Mouse (Mus musculus) C2C12 (cell line): ENCODE results near the gene Klf3. TPM values are rescaled to one million over a fixed set of nuclear protein-coding genes. Genes with fewer than 3 reads are reported as not detected.

Experiments
- H3K27me3 ChIP-seq: one replicate; pipeline ENCODE4 v1.6.1; 2011; ENCODE audit not compliant: control insufficient read depth, insufficient read depth, insufficient read length
- H3K36me3 ChIP-seq: one replicate; pipeline ENCODE4 v1.6.1; 2011; ENCODE audit not compliant: control insufficient read depth, insufficient read depth
- H3K4me3 ChIP-seq: one replicate; pipeline ENCODE4 v1.5.1; 2011; ENCODE audit warnings: mild to moderate bottlenecking, control low read depth; ENCODE audit not compliant: poor library complexity, insufficient read depth, severe bottlenecking
- H3K79me2 ChIP-seq: one replicate; pipeline ENCODE4 v1.6.1; 2011; ENCODE audit not compliant: control insufficient read depth, insufficient read depth
- H3K79me3 ChIP-seq: one replicate; pipeline ENCODE4 v1.6.1; 2011; ENCODE audit warnings: low read depth, control low read depth
- H3ac ChIP-seq: one replicate; pipeline ENCODE3; 2011; ENCODE audit warnings: low read depth; ENCODE audit not compliant: control insufficient read depth, insufficient read length
- CEBPB ChIP-seq: IDR thresholded peaks from one replicate; pipeline ENCODE4 v1.6.1; 2011; ENCODE audit warnings: low read depth, mild to moderate bottlenecking, control low read depth, moderate library complexity
- CTCF ChIP-seq: IDR thresholded peaks from one replicate; pipeline ENCODE4 v1.5.1; 2011; ENCODE audit not compliant: control insufficient read depth, insufficient read depth, insufficient read length
- FOSL1 ChIP-seq: IDR thresholded peaks from one replicate; pipeline ENCODE4 v1.8.0; 2011; ENCODE audit warnings: mild to moderate bottlenecking, low read length; ENCODE audit not compliant: poor library complexity, insufficient read depth, severe bottlenecking
- MAX ChIP-seq: IDR thresholded peaks from one replicate; pipeline ENCODE4 v1.6.1; 2011; ENCODE audit warnings: mild to moderate bottlenecking, control low read depth
- MYOD1 ChIP-seq: IDR thresholded peaks from one replicate; pipeline ENCODE4 v1.6.1; 2011; ENCODE audit warnings: low read depth; ENCODE audit not compliant: control insufficient read depth, insufficient read length
- MYOG ChIP-seq: IDR thresholded peaks from one replicate; pipeline ENCODE4 v1.6.1; 2011; ENCODE audit not compliant: control insufficient read depth, insufficient read length; ENCODE audit errors: extremely low read depth
- USF1 ChIP-seq: IDR thresholded peaks from one replicate; pipeline ENCODE4 v1.6.1; 2011; ENCODE audit warnings: low read depth, mild to moderate bottlenecking, control low read depth, moderate library complexity
- polyA plus RNA-seq: library from polyadenylated mRNA; unstranded; fragments of >200 nt; fragmentation: generic; extraction: Trizol; gene quantifications from one replicate; pipeline ENCODE4 v1.2.1, GENCODE M21; 2012; ENCODE audit warnings: missing spikeins

Gene Klf3
- polyA plus RNA-seq, 1 experiment, result 9.5 TPM

DNA sequence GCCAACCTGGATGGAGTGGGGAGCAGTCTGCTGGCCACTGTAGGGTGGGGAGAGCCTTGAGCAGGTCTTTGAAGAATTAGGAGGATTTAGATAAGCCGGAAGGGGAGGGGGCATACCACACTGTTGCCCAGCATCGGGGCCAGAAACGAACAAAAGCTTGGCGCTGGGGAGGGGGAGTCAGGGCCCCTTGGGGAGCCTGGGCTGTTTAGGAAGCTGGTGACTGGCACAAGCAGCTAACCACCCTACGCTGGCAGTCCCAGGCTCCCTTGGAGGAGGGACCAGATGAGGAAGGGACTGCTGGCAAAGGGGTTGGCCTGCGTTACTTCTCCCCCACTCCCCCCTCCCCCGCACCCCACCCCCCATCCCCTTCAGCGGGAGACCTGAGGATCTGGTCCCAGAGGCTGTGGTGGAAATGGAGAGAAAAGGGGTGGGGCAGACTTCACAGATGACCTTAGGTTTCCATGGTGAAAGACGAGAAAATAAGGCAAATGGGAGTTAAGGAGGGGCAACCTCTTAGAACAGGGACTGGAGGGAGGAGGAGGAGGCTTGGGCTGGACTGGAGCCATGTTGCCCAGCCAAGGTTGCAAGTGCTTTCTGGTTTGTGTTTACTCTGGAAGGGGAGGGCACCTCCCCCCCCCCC, 7.8 kb downstream of the Klf3 start:
- TF ChIP-seq CEBPB (no peak), MYOG (no peak), FOSL1 (no peak), USF1 (no peak)
- Histone ChIP-seq H3ac (no peak overlapping the region), H3K4me3 (no peak overlapping the region), H3K79me3 (peaks cover 87% of the 10 kb centered on the region), H3K36me3 (peaks cover 22% of the 10 kb centered on the region), H3K27me3 (no peaks in the 10 kb centered on the region), H3K79me2 (peaks cover 100% of the 10 kb centered on the region)

- Histone ChIP-seq H3K79me2 (peaks cover 100% of the 10 kb centered on the region), H3K4me3 (no peak overlapping the region), H3K36me3 (peaks cover 25% of the 10 kb centered on the region), H3K79me3 (peaks cover 89% of the 10 kb centered on the region), H3K27me3 (no peaks in the 10 kb centered on the region), H3ac (peak overlapping the region; percentile 72)
- no peak for TF ChIP-seq MAX
- no peak for TF ChIP-seq CEBPB
- TF ChIP-seq FOSL1, result no peak
- no peak for TF ChIP-seq CTCF
- no peak for TF ChIP-seq MYOD1
- TF ChIP-seq MYOG, result no peak
- no peak for TF ChIP-seq USF1
Measured at GRCm38 (mm10) chr5:64811500-64812123, 8.4 kb downstream of the Klf3 start.

- Histone ChIP-seq H3K4me3 (peak overlapping the region; percentile 8), H3K36me3 (peaks cover 25% of the 10 kb centered on the region), H3K27me3 (no peaks in the 10 kb centered on the region), H3K79me2 (peaks cover 100% of the 10 kb centered on the region), H3K79me3 (peaks cover 87% of the 10 kb centered on the region), H3ac (peak overlapping the region; percentile 41)
- TF ChIP-seq MYOD1, result no peak
- TF ChIP-seq FOSL1, result no peak
- no peak for TF ChIP-seq USF1
- TF ChIP-seq MYOG, result no peak
- no peak for TF ChIP-seq CTCF
- TF ChIP-seq MAX, result no peak
- TF ChIP-seq CEBPB, result peak; percentile 16
Measured at GRCm38 (mm10) chr5:64812124-64812982, 9.2 kb downstream of the Klf3 start.

DNA sequence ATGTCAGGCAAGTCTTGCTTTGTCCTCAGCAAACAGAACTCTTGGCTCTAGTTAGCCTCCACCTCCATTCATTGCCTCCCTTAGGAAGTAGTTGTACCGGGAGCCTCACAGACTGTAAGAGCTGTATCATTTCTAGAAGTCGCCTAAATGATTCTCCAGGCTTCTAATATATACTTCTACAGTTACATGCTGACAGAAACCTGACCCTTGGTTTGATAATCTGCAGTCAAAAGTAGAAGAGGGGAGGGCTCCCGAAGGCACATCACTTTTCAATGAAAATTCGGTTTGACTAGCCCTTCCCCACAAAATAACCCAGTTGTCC, 9.8 kb downstream of the Klf3 start:
- Histone ChIP-seq H3K4me3 (no peak overlapping the region), H3K27me3 (no peaks in the 10 kb centered on the region), H3K79me3 (peaks cover 82% of the 10 kb centered on the region), H3K36me3 (peaks cover 27% of the 10 kb centered on the region), H3ac (peak overlapping the region; percentile 30), H3K79me2 (peaks cover 99% of the 10 kb centered on the region)
- no peak for TF ChIP-seq CTCF

DNA sequence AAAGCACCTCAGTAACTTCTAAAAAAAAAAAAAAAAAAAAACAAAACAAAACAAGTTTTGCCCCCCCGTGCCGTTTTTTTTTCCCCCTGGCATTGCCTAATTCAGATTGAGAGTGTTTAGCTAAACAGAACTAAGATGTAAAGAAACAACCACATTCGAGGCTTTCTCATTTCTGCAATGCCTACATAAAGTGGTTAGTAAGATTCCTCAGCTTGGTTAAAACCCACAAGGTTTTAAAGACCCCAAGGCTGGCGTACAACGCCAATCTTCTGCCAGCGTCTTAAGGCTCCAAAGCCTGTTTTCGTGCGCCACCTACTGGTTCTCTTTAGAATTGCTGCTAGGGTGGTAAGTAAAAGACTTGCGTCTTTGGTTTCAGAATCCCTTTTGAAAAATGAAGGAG, 10.2 kb downstream of the Klf3 start:
- H3K79me2 ChIP-seq, result peaks cover 99% of the 10 kb centered on the region
- H3K4me3 ChIP-seq, result no peak overlapping the region
- H3K27me3 ChIP-seq, result no peaks in the 10 kb centered on the region
- H3K36me3 ChIP-seq, result peaks cover 31% of the 10 kb centered on the region
- H3K79me3 ChIP-seq, result peaks cover 77% of the 10 kb centered on the region
- no peak overlapping the region for H3ac ChIP-seq
- TF ChIP-seq USF1, result no peak
- TF ChIP-seq CTCF, result no peak
- no peak for TF ChIP-seq MYOG
- TF ChIP-seq MAX, result no peak
- TF ChIP-seq CEBPB, result no peak
- no peak for TF ChIP-seq MYOD1
- TF ChIP-seq FOSL1, result no peak
